Mouse (Mus musculus): ENCODE measurements at regions not wholly inside any gene's neighbourhood (a gene's known extent, or its start where the extent isn't known, plus 50 kb on each side); places are given as distances from the start of the nearest gene placed in this dataset.

DNA sequence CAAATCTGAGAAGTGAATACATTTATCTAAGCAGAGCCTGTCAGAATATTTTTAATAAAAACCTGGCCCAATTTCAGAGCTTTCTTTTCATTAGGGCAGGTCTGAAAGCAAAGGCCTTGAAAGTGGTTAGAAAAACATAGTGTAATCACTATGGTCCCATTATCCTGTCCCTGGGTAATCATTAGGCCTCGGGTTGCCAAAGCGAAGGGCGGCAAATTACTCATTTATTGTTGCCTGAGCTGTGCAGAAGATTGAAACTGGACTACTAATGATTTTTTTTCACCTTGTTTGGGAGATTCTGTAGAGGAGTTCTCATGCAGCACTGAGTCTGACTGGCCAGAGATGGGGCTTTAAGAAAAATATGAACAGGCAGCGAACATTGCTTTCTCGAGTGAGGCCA lies 63.7 kb upstream of the Prkd1 start:
- no peak overlapping the region for H3K9ac ChIP-seq (ENCODE audit: low read length)
- H3K4me2 ChIP-seq (ENCODE audit: low read depth, severe bottlenecking), result no peak overlapping the region
- no peaks in the 10 kb centered on the region for H3K36me3 ChIP-seq (ENCODE audit: control insufficient read depth, insufficient read depth, low read length)
- DNase-seq (ENCODE audit: low spot score), result no peak
- no peak overlapping the region for H3K4me3 ChIP-seq (ENCODE audit: low read depth, low read length)
- H3K4me1 ChIP-seq (ENCODE audit: control insufficient read depth, insufficient read depth, low read length), result no peaks in the 10 kb centered on the region
- H3K9me3 ChIP-seq (ENCODE audit: control insufficient read depth, low read length), result no peaks in the 10 kb centered on the region
- H3K27me3 ChIP-seq (ENCODE audit: control insufficient read depth, insufficient read depth, low read length), result no peaks in the 10 kb centered on the region
- ATAC-seq (ENCODE audit: insufficient number of reproducible peaks, low FRiP score, low TSS enrichment, low read depth), result no peak
- H3K27ac ChIP-seq (replicated peaks; ENCODE audit: low read depth, low read length), result no peak overlapping the region
- 63% methylated on average over 5 of the region's 5 CpGs for WGBS

DNA sequence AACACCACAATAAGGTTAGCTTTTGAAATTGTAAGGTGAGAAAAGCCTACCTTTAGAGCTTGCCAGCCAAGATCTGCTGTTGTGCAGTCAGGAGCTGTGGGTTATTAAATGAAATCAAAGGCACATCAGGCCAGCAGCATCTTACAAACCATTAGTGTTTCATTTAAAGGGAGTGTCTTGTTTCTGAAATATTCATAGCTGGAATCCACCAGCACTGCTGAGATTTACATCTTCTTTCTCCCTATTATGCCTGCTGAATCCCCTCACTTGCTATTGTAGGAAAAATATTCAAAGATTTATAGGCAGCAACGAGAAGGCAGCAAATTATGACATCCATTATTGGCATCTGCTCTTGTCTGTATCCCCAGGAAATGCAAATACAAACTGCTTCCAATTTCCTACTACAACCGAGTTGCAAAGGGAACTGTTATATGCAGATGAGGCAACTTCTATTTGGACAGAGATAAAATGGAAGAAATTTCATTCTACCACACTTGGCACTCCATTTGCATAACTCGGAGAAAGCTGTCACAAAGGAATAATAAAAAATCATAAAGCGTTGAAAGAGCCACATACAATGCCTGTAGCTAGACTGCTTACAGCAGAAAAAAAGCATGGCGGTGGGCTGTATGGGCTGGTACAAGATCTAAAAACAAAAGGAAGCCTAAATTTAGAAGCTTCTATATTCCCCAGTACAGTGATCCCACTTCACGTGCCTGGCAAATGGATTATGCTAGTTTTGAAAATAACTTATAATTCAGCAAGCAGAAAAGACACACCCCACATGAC lies 60.3 kb upstream of the Prkd1 start:
- Histone ChIP-seq H3K27ac (replicated peaks; ENCODE audit: low read depth, low read length) (no peak overlapping the region), H3K9me3 (ENCODE audit: control insufficient read depth, low read length) (no peaks in the 10 kb centered on the region), H3K27me3 (ENCODE audit: control insufficient read depth, insufficient read depth, low read length) (no peaks in the 10 kb centered on the region), H3K4me2 (ENCODE audit: low read depth, severe bottlenecking) (no peak overlapping the region), H3K4me3 (ENCODE audit: low read depth, low read length) (no peak overlapping the region), H3K9ac (ENCODE audit: low read length) (no peak overlapping the region), H3K36me3 (ENCODE audit: control insufficient read depth, insufficient read depth, low read length) (no peaks in the 10 kb centered on the region), H3K4me1 (ENCODE audit: control insufficient read depth, insufficient read depth, low read length) (no peaks in the 10 kb centered on the region)
- no peak for ATAC-seq (ENCODE audit: insufficient number of reproducible peaks, low FRiP score, low TSS enrichment, low read depth)
- no peak for DNase-seq (ENCODE audit: low spot score)
- 87% methylated on average over 6 of the region's 6 CpGs for whole genome bisulfite sequencing

DNA sequence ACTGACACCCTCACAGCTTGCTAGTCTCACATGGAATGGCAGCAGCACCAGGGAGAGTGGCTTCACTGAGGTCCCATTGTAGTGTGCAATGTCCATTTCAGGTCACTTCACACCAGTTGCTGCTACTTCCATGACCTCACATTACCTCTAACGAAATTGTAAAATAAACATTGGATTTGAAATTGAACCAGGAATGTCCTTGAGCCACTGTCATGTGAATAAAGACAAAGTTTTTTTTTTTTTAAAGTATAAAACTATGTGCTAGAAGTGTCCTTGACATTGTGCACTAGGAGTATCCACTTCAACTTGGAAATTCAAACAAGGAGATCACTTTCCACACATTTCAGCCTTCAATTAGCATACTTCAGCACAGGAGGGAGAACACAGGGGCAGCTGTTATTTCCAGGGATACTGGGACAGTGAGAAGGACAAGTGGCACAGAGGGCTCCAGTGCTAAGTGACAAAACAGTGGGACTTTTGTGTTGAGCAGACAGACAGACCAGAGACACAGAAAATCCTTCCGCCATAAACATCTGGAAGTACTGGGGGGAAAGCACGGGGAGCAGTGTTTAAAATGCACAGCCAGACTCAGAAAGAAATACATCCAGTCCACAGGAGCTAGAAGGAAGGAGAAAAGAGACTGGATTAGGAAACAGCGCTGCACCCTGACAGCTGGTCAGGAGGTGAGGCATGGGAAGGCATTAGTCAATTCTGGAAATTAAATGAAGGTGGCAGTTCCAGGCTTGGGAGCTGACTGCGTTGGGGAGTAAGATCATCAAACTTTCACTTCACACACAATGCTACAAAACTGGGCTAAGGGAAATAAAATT lies 49.9 kb upstream of the Prkd1 start:
- no peak overlapping the region for H3K9ac ChIP-seq (ENCODE audit: low read length)
- H3K27ac ChIP-seq (replicated peaks; ENCODE audit: low read depth, low read length), result no peak overlapping the region
- H3K36me3 ChIP-seq (ENCODE audit: control insufficient read depth, insufficient read depth, low read length), result no peaks in the 10 kb centered on the region
- WGBS, result 56% methylated on average over 5 of the region's 5 CpGs
- H3K9me3 ChIP-seq (ENCODE audit: control insufficient read depth, low read length), result no peaks in the 10 kb centered on the region
- no peak overlapping the region for H3K4me2 ChIP-seq (ENCODE audit: low read depth, severe bottlenecking)
- DNase-seq (ENCODE audit: low spot score) (no peak), ATAC-seq (ENCODE audit: insufficient number of reproducible peaks, low FRiP score, low TSS enrichment, low read depth) (no peak)
- H3K4me1 ChIP-seq (ENCODE audit: control insufficient read depth, insufficient read depth, low read length), result no peaks in the 10 kb centered on the region
- H3K4me3 ChIP-seq (ENCODE audit: low read depth, low read length), result no peak overlapping the region
- no peaks in the 10 kb centered on the region for H3K27me3 ChIP-seq (ENCODE audit: control insufficient read depth, insufficient read depth, low read length)

Measured in limb, embryonic 11.5 days (tissue).